Mouse (Mus musculus): ENCODE data around the gene Tmem101. TPM values are rescaled to one million over a fixed set of nuclear protein-coding genes. Genes with fewer than 3 reads are reported as not detected.
"Not testable (repeated sequence)": the region's sequence is repeated elsewhere in the genome, so short reads cannot be mapped to it uniquely, and the experiment has no call there.

Gene Tmem101
- polyA plus RNA-seq, 1 experiment from 2014 or later, result 24.8 TPM

GRCm38 (mm10) chr11:102167539-102167938 lies 11.3 kb upstream of the Tmem101 start:
- H3K4me1 ChIP-seq (ENCODE audit: control insufficient read depth, insufficient read depth, low read length), result no peaks in the 10 kb centered on the region
- H3K9me3 ChIP-seq (ENCODE audit: control insufficient read depth, low read depth, low read length), result no peaks in the 10 kb centered on the region
- no peak overlapping the region for H3K4me3 ChIP-seq (ENCODE audit: low read depth, low read length)
- H3K27ac ChIP-seq (ENCODE audit: low read length), result no peak overlapping the region
- ATAC-seq (ENCODE audit: insufficient number of reproducible peaks, insufficient read depth, low FRiP score, low read depth), result no peak
- H3K27me3 ChIP-seq (ENCODE audit: control insufficient read depth, insufficient read depth, low read length), result no peaks in the 10 kb centered on the region
- H3K4me2 ChIP-seq (replicated peaks; ENCODE audit: low read depth, low read length), result no peak overlapping the region
- H3K36me3 ChIP-seq (ENCODE audit: control insufficient read depth, insufficient read depth, low read length), result peaks cover 58% of the 10 kb centered on the region
- H3K9ac ChIP-seq (replicated peaks; ENCODE audit: low read depth, low read length), result no peak overlapping the region
- 88% methylated on average over 5 of the region's 5 CpGs for WGBS

GRCm38 (mm10) chr11:102165971-102166722 lies 9.9 kb upstream of the Tmem101 start:
- Histone ChIP-seq H3K36me3 (ENCODE audit: control insufficient read depth, insufficient read depth, low read length) (peaks cover 64% of the 10 kb centered on the region), H3K4me3 (ENCODE audit: low read depth, low read length) (no peak overlapping the region), H3K4me2 (replicated peaks; ENCODE audit: low read depth, low read length) (no peak overlapping the region), H3K4me1 (ENCODE audit: control insufficient read depth, insufficient read depth, low read length) (no peaks in the 10 kb centered on the region), H3K9ac (replicated peaks; ENCODE audit: low read depth, low read length) (no peak overlapping the region), H3K27me3 (ENCODE audit: control insufficient read depth, insufficient read depth, low read length) (no peaks in the 10 kb centered on the region), H3K27ac (ENCODE audit: low read length) (no peak overlapping the region), H3K9me3 (ENCODE audit: control insufficient read depth, low read depth, low read length) (no peaks in the 10 kb centered on the region)
- WGBS, result 33% methylated on average over 6 of the region's 6 CpGs
- no peak for ATAC-seq (ENCODE audit: insufficient number of reproducible peaks, insufficient read depth, low FRiP score, low read depth)

GRCm38 (mm10) chr11:102159781-102160180 lies 3.6 kb upstream of the Tmem101 start:
- Histone ChIP-seq H3K9ac (replicated peaks; ENCODE audit: low read depth, low read length) (no peak overlapping the region), H3K27me3 (ENCODE audit: control insufficient read depth, insufficient read depth, low read length) (no peaks in the 10 kb centered on the region), H3K4me2 (replicated peaks; ENCODE audit: low read depth, low read length) (no peak overlapping the region), H3K36me3 (ENCODE audit: control insufficient read depth, insufficient read depth, low read length) (peaks cover 27% of the 10 kb centered on the region), H3K9me3 (ENCODE audit: control insufficient read depth, low read depth, low read length) (no peaks in the 10 kb centered on the region), H3K27ac (ENCODE audit: low read length) (no peak overlapping the region), H3K4me3 (ENCODE audit: low read depth, low read length) (no peak overlapping the region), H3K4me1 (ENCODE audit: control insufficient read depth, insufficient read depth, low read length) (peaks cover 6% of the 10 kb centered on the region)
- ATAC-seq (ENCODE audit: insufficient number of reproducible peaks, insufficient read depth, low FRiP score, low read depth), result no peak
- 67% methylated on average over 5 of the region's 5 CpGs for WGBS

- 73% methylated on average over 2 of the region's 2 CpGs for WGBS
- not testable (repeated sequence) for ATAC-seq (ENCODE audit: insufficient number of reproducible peaks, insufficient read depth, low FRiP score, low read depth); H3K27me3 ChIP-seq (ENCODE audit: control insufficient read depth, insufficient read depth, low read length)
Measured at GRCm38 (mm10) chr11:102158024-102158423, 1.8 kb upstream of the Tmem101 start.

GRCm38 (mm10) chr11:102156786-102157089 lies 534 bp upstream of the Tmem101 start:
- H3K4me1 ChIP-seq (ENCODE audit: control insufficient read depth, insufficient read depth, low read length), result peaks cover 6% of the 10 kb centered on the region
- H3K9ac ChIP-seq (replicated peaks; ENCODE audit: low read depth, low read length), result no peak overlapping the region
- peak overlapping the region; percentile 60; the same call in 1 of the 2 replicates for H3K4me3 ChIP-seq (ENCODE audit: low read depth, low read length)
- no peak overlapping the region for H3K27ac ChIP-seq (ENCODE audit: low read length)
- ATAC-seq (ENCODE audit: insufficient number of reproducible peaks, insufficient read depth, low FRiP score, low read depth), result no peak
- H3K4me2 ChIP-seq (replicated peaks; ENCODE audit: low read depth, low read length), result peak overlapping the region; percentile 92; the same call in 1 of the 2 replicates
- 9% methylated on average over 1 of the region's 1 CpGs for WGBS
- peaks cover 14% of the 10 kb centered on the region; the same call in 1 of the 2 replicates for H3K36me3 ChIP-seq (ENCODE audit: control insufficient read depth, insufficient read depth, low read length)
- no peaks in the 10 kb centered on the region for H3K27me3 ChIP-seq (ENCODE audit: control insufficient read depth, insufficient read depth, low read length)
- H3K9me3 ChIP-seq (ENCODE audit: control insufficient read depth, low read depth, low read length), result no peaks in the 10 kb centered on the region

More at GRCm38 (mm10) chr11:102158024-102158423, 1.8 kb upstream of the Tmem101 start:
- H3K27ac ChIP-seq (ENCODE audit: low read length); H3K9ac ChIP-seq (replicated peaks; ENCODE audit: low read depth, low read length); H3K9me3 ChIP-seq (ENCODE audit: control insufficient read depth, low read depth, low read length); H3K4me1 ChIP-seq (ENCODE audit: control insufficient read depth, insufficient read depth, low read length); H3K4me2 ChIP-seq (replicated peaks; ENCODE audit: low read depth, low read length); H3K4me3 ChIP-seq (ENCODE audit: low read depth, low read length): not testable (repeated sequence)
- H3K36me3 ChIP-seq (ENCODE audit: control insufficient read depth, insufficient read depth, low read length), result peaks cover 19% of the 10 kb centered on the region

GRCm38 (mm10) chr11:102147213-102147989 lies 8.8 kb downstream of the Tmem101 start:
- no peaks in the 10 kb centered on the region; the same call in 1 of the 2 replicates for H3K36me3 ChIP-seq (ENCODE audit: control insufficient read depth, insufficient read depth, low read length)
- H3K4me3 ChIP-seq (ENCODE audit: low read depth, low read length), result no peak overlapping the region
- ATAC-seq (ENCODE audit: insufficient number of reproducible peaks, insufficient read depth, low FRiP score, low read depth), result no peak
- H3K4me2 ChIP-seq (replicated peaks; ENCODE audit: low read depth, low read length), result no peak overlapping the region; the same call in 1 of the 2 replicates
- H3K9ac ChIP-seq (replicated peaks; ENCODE audit: low read depth, low read length), result no peak overlapping the region
- H3K4me1 ChIP-seq (ENCODE audit: control insufficient read depth, insufficient read depth, low read length), result peaks cover 14% of the 10 kb centered on the region; the same call in 1 of the 2 replicates
- WGBS, result 12% methylated on average over 34 of the region's 34 CpGs
- H3K27ac ChIP-seq (ENCODE audit: low read length), result no peak overlapping the region
- H3K9me3 ChIP-seq (ENCODE audit: control insufficient read depth, low read depth, low read length), result no peaks in the 10 kb centered on the region
- peaks cover 42% of the 10 kb centered on the region for H3K27me3 ChIP-seq (ENCODE audit: control insufficient read depth, insufficient read depth, low read length)

- peaks cover 42% of the 10 kb centered on the region for H3K27me3 ChIP-seq (ENCODE audit: control insufficient read depth, insufficient read depth, low read length)
- 7% methylated on average over 17 of the region's 17 CpGs for WGBS
- peaks cover 14% of the 10 kb centered on the region; the same call in 1 of the 2 replicates for H3K4me1 ChIP-seq (ENCODE audit: control insufficient read depth, insufficient read depth, low read length)
- ATAC-seq (ENCODE audit: insufficient number of reproducible peaks, insufficient read depth, low FRiP score, low read depth), result no peak
- peak overlapping the region; percentile 28; the same call in 1 of the 2 replicates for H3K4me3 ChIP-seq (ENCODE audit: low read depth, low read length)
- no peaks in the 10 kb centered on the region for H3K9me3 ChIP-seq (ENCODE audit: control insufficient read depth, low read depth, low read length)
- H3K9ac ChIP-seq (replicated peaks; ENCODE audit: low read depth, low read length), result no peak overlapping the region
- no peaks in the 10 kb centered on the region for H3K36me3 ChIP-seq (ENCODE audit: control insufficient read depth, insufficient read depth, low read length)
- H3K4me2 ChIP-seq (replicated peaks; ENCODE audit: low read depth, low read length), result no peak overlapping the region
- H3K27ac ChIP-seq (ENCODE audit: low read length), result no peak overlapping the region
Measured at GRCm38 (mm10) chr11:102146531-102146930, 9.7 kb downstream of the Tmem101 start.

GRCm38 (mm10) chr11:102146005-102146404 lies 10.2 kb downstream of the Tmem101 start:
- Histone ChIP-seq H3K9me3 (ENCODE audit: control insufficient read depth, low read depth, low read length) (no peaks in the 10 kb centered on the region), H3K4me2 (replicated peaks; ENCODE audit: low read depth, low read length) (0 out of 2 replicates have a peak overlapping the region, but pooled peaks have one; percentile 38), H3K9ac (replicated peaks; ENCODE audit: low read depth, low read length) (no peak overlapping the region), H3K4me1 (ENCODE audit: control insufficient read depth, insufficient read depth, low read length) (peaks cover 14% of the 10 kb centered on the region; the same call in 1 of the 2 replicates), H3K27me3 (ENCODE audit: control insufficient read depth, insufficient read depth, low read length) (peaks cover 42% of the 10 kb centered on the region), H3K36me3 (ENCODE audit: control insufficient read depth, insufficient read depth, low read length) (no peaks in the 10 kb centered on the region), H3K4me3 (ENCODE audit: low read depth, low read length) (peak overlapping the region; percentile 28), H3K27ac (ENCODE audit: low read length) (no peak overlapping the region)
- no peak for ATAC-seq (ENCODE audit: insufficient number of reproducible peaks, insufficient read depth, low FRiP score, low read depth)
- 8% methylated on average over 16 of the region's 16 CpGs for WGBS

Measured in stomach, embryonic 14.5 days (tissue).